Mouse (Mus musculus) megakaryocyte, adult 5-6 weeks (primary cell): ENCODE measurements around the gene Col20a1. TPM values are rescaled to one million over a fixed set of nuclear protein-coding genes. Genes with fewer than 3 reads are reported as not detected.
A peak's percentile ranks its signal among the peaks of the same experiment; 100 is the strongest.

Source experiments
- ATAC-seq: 2 replicates; pipeline ENCODE4 v1.8.0; 2016; ENCODE audit warnings: mild to moderate bottlenecking, inconsistent platforms; ENCODE audit not compliant: poor library complexity, severe bottlenecking
- total RNA-seq, 2 experiments: library from RNA; stranded (forward) in 1 of 2; stranded (reverse) in 1 of 2; fragments of 153-499, 151-499 nt in 1 of 2; fragments of 221-1000, 200-1000 nt in 1 of 2; gene quantifications; 2 replicates each; pipeline versions ENCODE4 v1.2.3 to v1.2.4; 2015 to 2017

Col20a1 gene
- total RNA-seq (2015) (0.11 and 0.23 TPM in 2 replicates), total RNA-seq (2017) (0.18 and 0.28 TPM in 2 replicates)

GRCm38 (mm10) chr2:180986449-180986848, at the start of gene Col20a1:
TSS of gene Col20a1 (plus strand) at chr2:180986535.
- ATAC-seq, result no peak

GRCm38 (mm10) chr2:180940187-180940586, 46.1 kb upstream of the Col20a1 start:
- ATAC-seq, result no peak

DNA sequence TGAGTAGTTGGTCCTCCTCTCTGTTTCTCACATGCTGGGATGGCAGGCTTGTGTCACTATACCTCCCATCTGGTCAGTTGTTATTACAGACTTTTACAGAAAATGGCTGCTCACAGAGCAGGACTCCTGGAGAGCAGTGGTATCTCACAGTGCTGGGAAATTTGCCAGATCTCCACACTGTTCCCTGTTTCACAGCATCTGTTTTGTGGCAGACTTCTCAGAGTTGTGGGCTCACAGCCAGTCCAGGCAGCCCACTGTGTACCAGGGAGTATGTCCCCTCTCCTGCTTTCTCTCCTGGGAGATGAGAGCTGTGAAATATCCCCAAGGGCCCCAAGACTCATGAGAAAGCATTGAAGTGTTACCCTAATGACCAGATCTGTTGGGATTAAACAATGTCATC, 44.5 kb upstream of the Col20a1 start:
- no peak for ATAC-seq

DNA sequence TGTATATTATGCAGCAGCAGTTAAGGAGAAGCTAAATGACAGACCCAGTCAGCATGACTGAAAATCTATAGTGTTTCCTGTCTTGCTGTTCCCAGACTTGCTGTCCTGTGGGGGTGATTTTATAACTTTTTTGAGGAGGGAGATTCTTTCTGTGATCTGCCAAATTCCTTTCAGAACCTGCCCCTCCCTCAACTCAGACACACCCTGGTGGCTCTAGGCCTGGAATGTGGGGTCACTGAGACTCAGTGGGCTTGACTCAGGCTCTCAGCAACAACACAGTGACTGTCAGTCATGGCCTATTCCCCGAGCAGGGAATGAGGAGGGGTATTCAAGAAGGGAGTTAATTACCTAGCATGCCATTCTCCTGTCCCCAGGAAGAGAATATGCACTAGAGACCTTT, 36.4 kb upstream of the Col20a1 start:
- no peak for ATAC-seq

- ATAC-seq, result no peak
Observed at GRCm38 (mm10) chr2:180952731-180953171, 33.6 kb upstream of the Col20a1 start.

- ATAC-seq, result no peak
Observed at GRCm38 (mm10) chr2:180953638-180954037, 32.7 kb upstream of the Col20a1 start.

DNA sequence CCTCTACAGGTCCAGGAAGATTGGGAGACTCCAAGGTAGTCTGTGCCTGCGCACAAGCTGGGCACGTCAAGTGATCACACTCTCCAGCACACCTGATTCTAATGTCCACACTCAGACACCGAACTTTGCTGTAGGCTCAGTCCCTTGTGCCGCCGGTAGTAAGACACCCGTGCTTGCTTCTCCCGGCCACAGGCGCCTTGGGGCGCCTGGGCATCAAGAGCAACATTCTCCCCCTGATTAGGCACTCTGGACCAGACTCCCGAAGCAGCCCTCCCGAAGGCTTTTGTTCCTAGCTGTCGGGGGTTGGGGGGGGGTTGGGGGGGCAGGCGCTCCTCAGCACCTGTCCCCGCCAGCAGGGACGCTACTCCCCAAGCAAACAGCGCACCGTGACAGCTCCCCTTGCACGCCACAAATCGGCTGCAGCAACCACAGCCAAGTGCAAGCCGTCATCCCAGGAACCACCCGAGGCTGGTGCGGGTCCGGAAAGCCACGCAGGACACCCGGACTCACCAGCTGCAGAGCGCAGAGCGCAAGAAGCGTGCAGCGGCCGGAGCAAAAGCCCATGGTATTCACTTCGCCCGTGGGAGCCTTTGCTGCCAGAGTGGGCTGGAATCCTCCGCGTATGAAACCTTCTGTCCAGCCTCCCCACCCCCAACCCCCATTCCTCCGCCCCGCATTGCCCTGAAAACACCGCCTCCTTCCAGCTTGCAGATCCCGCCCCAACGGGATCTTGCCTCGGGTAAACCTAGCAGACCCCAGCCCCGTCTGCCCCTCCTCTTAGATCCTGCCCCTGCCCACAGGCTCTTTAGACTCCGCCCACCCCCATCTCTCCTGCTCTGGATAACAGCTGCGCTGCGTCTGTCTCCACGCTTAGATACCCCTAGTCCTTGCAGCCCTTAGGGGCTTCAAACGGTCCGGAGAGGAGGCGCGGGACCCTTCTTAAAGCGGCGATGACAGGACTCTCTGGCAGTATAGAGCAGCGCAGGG, 32.0 kb upstream of the Col20a1 start, which contains the start of gene Nkain4:
TSS of gene Nkain4 (minus strand) at position 639 of the 987 bp plus-strand sequence.
- no peak for ATAC-seq

DNA sequence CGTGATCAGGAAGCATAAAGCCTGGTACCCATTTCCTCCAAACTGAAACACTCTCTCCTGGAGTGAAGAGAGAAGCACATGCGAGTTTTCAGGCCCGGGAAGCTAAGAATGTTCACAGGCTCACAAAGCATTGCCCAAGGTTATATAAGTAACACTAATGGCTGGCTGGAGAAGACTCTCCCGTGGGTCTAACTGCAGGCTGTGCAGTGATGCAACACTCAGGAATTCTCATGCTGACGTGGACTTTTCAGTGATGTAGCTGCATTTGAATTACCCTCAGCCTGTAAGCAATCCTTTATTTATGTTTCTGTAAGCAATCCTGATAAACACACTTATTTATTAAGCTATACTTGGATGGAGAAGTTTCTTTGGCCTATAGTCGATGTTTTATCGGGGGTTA, 26.7 kb upstream of the Col20a1 start:
- ATAC-seq, result no peak

- no peak for ATAC-seq
Observed at GRCm38 (mm10) chr2:180960187-180960586, 26.1 kb upstream of the Col20a1 start.

DNA sequence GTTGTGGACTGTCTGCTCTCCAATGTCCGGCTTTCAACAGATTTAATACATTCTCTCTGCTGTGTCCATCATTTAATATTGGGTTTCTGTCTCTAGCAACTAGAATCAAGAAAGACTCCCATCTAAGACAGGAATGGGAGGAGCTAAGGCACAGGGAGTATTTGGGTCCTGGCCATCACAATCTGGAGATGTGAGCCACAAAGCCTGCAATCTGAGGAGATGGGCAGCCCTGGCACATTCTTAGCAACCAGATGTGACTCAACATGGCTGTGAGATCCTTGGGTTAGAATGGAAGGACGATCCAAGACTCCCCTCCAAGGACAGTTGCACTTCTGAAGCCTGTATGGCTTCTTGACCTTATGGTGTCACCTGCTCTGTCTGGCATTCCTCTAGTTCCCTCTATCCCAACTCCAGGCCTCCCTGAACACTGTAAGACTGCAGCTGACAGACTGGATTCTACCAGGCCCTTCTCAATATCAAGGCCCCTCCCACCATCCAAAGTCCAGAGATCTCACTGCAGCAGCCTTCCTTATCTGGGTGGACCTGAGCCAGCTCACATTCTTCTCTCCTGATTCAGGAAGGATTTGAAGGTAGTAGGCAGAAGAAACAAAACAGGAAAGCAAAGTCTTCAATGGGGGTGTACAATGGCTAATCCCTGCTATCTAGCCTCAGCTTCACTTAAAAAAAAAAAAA, 23.6 kb upstream of the Col20a1 start:
- no peak for ATAC-seq

GRCm38 (mm10) chr2:180963956-180964355, 22.4 kb upstream of the Col20a1 start:
- ATAC-seq, result peak; percentile 68

DNA sequence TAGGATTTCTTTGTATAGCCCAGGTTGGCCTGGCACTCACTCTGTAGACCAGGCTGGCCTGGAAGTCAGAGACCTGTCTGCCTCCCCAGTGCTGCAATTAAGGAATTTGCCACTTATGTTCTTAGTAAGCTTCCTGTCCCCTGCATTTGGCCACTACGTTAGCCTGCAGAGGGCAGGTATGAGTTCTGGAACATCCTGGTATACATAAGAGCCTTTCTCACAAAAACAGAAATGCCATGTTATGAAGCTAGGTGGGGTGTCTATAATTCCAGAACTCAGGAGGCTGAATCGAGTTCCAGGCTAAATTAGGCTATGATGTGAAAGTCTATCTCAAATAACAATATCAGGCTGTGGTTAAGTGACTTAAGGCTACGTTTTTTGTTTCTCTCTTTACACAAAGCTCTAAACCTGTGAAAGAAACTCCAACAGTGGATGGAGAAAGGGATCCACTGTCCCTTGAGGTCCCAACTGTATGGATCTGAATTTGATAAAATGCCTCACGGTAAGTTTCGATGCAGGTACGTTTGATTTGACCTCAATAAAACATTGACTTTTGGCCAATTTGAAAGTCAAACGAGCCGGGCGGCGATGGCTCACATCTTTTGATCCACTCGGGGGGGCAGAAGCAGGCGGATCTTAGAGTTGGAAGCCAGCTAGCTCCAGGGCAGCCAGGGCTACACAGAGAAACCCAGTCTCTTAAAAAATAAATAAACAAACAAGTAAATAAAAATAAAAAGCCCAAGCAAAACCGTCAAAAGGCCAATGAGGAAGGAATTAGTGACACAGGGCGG, 20.0 kb upstream of the Col20a1 start:
- ATAC-seq, result peak; percentile 19

DNA sequence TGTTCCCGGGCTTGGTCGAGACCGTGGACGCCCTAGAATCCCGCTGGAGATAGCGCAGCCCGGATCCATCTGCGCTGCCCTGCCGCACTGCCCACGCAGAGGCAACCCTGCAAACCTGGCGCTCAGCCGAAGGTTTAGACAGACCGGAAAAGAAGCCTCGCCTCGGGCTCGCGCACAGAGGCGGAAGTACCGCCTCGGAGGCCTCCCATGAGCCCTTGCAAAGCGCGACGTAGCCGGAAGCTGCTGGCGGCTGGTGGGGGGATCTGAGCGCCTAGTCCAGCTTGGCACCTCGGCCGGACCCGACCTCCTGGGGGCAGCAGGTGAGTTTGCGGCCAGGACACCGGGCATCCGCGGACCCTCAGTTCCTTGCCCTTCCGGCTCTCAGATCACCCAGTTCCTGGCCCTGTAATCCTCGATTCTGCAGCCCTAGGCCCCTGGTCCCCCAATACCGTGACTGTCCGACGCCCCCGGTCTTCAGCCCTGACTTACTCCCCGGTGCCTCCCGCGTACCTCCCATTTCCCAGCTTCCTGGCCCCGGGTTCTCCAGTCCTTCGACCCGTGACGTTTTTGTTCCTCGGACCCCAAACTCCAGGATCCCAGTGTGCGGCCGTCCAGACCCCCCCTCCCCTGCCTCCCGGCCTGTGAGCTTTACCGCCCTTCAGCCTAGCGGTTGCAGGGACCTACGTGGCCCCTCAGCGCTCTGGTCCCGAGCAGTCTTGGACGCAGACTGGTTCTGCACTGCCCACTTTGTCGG, 19.1 kb upstream of the Col20a1 start, which contains the start of gene Arfgap1:
TSS of gene Arfgap1 (plus strand) at position 216 of the 754 bp plus-strand sequence.
- peak; percentile 89 for ATAC-seq

- ATAC-seq, result no peak
Observed at GRCm38 (mm10) chr2:180981133-180981532, 5.2 kb upstream of the Col20a1 start.

- no peak for ATAC-seq
Observed at GRCm38 (mm10) chr2:180985635-180986034, 700 bp upstream of the Col20a1 start.

DNA sequence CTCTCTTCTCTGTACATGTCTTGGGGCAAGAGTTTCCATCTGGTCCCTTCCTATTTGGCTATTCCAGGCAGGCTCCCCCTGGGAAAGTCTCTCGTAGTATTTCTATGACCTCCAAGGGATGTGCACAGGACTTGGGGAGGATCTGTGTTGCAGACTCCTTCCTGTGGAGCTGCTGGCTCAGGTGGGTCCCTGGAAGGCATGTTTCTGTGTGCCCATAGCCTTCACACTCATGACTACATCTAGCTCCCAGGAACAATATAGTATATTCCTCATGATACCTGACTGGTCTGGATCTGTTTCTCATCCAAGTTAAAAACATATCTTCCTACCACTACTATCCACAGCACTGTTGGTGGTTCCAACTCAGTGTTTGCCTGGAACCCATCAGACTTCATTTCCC, 666 bp downstream of the Col20a1 start:
- no peak for ATAC-seq

DNA sequence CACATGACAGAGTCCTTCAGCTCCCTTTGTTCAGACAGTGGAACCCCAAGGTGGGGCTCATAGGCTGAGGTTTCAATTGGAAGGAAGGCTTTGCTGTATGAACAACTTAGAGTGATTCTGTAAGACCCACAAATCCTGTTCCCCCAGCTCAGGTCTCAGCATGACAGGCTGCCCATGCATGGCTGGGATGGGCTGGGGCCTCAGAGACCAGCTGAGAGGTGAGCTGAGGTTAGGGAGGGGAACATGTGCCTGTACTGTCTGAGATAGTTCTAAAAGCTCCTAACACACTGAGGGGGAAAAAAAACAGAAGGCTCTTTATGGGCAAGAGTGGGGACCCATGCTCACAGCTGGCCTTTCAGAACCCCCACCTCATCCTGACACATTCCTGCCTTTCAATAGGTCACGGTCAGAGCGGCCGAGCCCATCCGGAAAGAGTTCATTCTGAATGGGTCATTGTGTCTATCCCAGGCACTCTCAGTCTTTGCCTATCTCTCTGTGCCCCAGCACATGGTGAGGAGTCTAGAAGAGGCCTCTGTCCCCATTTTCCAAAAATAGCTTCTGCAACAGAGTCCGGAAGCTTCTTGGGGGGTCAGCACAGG, 1.2 kb downstream of the Col20a1 start:
- no peak for ATAC-seq

DNA sequence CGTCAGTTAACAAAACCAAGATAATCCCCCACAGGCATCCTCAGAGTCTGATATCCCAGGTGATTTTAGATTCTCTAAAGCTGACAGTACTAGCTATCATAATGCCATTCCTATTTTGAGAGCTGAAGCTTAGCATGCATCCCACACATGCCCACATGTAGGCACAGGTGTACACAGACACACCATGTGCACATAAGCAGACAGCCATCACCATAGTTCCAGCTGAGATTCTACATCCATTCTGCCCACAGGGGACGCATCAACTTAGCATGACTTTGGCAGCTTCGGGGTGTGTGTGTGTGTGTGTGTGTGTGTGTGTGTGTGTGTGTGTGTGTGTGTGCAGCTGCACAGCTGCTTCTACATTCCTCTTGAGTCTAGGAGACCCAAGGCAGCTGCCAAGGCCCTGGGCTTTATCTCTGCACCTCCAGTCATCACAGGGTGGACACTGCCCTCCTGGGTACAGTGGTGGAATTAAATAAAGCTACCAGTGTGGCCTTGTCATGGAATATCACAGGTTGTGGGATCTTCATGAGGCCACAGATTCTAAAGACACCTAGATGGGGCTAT, 2.1 kb downstream of the Col20a1 start:
- no peak for ATAC-seq

GRCm38 (mm10) chr2:180988948-180989347, 2.6 kb downstream of the Col20a1 start:
- no peak for ATAC-seq
